Mouse (Mus musculus): ENCODE measurements around the gene Zfp937.
"Not testable (repeated sequence)": the region's sequence is repeated elsewhere in the genome, so short reads cannot be mapped to it uniquely, and the experiment has no call there.

- not testable (repeated sequence) for TF ChIP-seq CTCF (IDR thresholded peaks at IDR 0.05; ENCODE audit: insufficient read depth, low read length); POLR2A (IDR thresholded peaks at IDR 0.05; ENCODE audit: borderline replicate concordance, extremely low read depth, low read depth, low read length)
Measured at GRCm38 (mm10) chr2:150181570-150181999, 36.3 kb upstream of the Zfp937 start, which contains the start of gene Gm14139.

Measured in lung, adult 2 months (tissue).